Mouse (Mus musculus) right cerebral cortex, postnatal 25 days (tissue): ENCODE results near the gene Dedd2.

Experiments used
- DNase-seq: peaks from one replicate; pipeline ENCODE4 v3.0.0; 2022

Dedd2 gene

GRCm38 (mm10) chr7:25246079-25246758 is 25.8 kb upstream of the Dedd2 start:
- DNase-seq: peak; percentile 78

GRCm38 (mm10) chr7:25244562-25245369 is 24.4 kb upstream of the Dedd2 start:
- DNase-seq: no peak

- DNase-seq: no peak
These were observed 22.9 kb upstream of the Dedd2 start for GRCm38 (mm10) chr7:25243361-25243760.

- DNase-seq: peak; percentile 79
These were observed 20.6 kb upstream of the Dedd2 start for GRCm38 (mm10) chr7:25241062-25241461.

GRCm38 (mm10) chr7:25240631-25241030 is 20.2 kb upstream of the Dedd2 start:
- no peak for DNase-seq

GRCm38 (mm10) chr7:25238829-25239623 is 18.6 kb upstream of the Dedd2 start:
- DNase-seq: peak; percentile 87

- DNase-seq: peak; percentile 94
These were observed 17.7 kb upstream of the Dedd2 start for GRCm38 (mm10) chr7:25238015-25238706.

- DNase-seq: peak; percentile 99
These were observed 17.0 kb upstream of the Dedd2 start, which contains the start of gene Gsk3a for GRCm38 (mm10) chr7:25237249-25238014. Gene Gsk3a, minus strand, starts transcription at chr7:25237851.

GRCm38 (mm10) chr7:25235526-25235925 is 15.1 kb upstream of the Dedd2 start:
- no peak for DNase-seq

- no peak for DNase-seq
These were observed 12.6 kb upstream of the Dedd2 start for GRCm38 (mm10) chr7:25233061-25233460.

GRCm38 (mm10) chr7:25232101-25232648 is 11.8 kb upstream of the Dedd2 start:
- DNase-seq: no peak

GRCm38 (mm10) chr7:25230690-25231285 is 10.4 kb upstream of the Dedd2 start:
- no peak for DNase-seq

- DNase-seq: no peak
These were observed 7.3 kb upstream of the Dedd2 start for GRCm38 (mm10) chr7:25227523-25228300.

GRCm38 (mm10) chr7:25222275-25222967 is 2.0 kb upstream of the Dedd2 start:
- DNase-seq: no peak

GRCm38 (mm10) chr7:25221102-25221883 is 878 bp upstream of the Dedd2 start, which contains the start of gene Zfp526:
Gene Zfp526, plus strand, starts transcription at chr7:25221425.
- DNase-seq: peak; percentile 98

GRCm38 (mm10) chr7:25219756-25220456 is 509 bp downstream of the Dedd2 start:
- peak; percentile 94 for DNase-seq

- no peak for DNase-seq
These were observed 1.0 kb downstream of the Dedd2 start for GRCm38 (mm10) chr7:25219416-25219750.
